Mouse (Mus musculus): Measurements from ENCODE around the gene Ift43.
A peak's percentile ranks its signal among the peaks of the same experiment; 100 is the strongest.

The Ift43 gene

GRCm38 (mm10) chr12:86176675-86177339, 94.5 kb downstream of the Ift43 start:
- no peak for DNase-seq

DNA sequence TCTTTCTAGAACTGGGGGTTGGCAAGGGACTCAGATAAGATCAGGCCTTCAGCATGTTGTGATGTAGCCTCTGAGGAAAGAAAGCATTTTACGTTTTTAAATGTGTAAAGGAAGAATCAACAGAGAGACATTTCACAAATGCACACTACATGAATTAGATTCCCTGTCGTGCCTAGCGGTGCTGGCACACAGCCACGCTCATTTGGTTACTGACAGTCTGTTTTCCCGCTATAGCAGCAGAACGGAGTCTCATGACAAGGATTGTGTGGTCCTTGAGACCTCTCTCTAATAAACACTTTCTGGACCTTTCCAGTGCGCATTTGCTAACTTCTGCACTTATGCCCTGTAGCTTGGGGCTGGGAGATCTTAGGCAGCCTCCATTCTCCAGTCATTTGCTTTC, 96.9 kb downstream of the Ift43 start:
- no peak for DNase-seq

DNA sequence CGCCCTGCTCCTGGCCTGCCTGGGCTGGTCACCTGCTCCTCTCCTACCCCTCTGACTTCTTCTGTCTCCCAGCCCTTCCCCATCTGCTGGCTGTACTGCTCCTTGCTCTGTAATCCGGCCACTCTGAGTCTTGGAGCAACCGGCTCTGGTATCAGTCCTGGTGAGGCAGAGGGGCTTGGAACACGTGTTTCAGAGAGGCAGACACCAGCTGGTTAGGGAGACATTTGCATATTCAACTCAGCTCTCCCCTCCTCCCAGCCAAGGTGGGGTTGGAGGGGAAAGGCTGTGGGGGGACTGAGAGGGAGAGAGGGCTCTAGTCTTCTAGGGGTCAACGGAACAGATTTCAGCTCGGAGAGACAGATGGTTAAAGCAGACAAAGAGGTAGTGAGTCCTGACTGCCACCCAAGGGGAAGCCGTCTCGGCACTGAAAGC, 99.0 kb downstream of the Ift43 start:
- no peak for DNase-seq

DNA sequence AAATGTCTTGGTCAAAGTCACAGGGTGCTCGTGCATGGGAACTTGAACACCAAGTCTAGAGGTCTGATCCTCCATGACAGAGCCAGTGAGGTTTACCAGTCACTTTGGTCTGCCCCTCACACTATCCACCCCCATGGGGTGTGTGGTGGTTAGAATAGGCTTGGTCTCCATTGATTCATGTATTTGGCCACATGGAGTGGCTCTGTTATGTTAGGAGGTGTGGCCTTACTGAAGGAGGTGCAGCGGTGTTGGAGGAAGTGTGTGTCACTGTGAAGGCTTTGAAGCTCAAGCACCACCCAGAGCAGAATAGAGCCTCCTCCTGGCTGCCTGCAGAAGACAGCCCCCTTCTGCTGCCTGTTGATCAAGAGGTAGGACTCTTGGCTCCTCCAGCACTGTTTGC, 99.5 kb downstream of the Ift43 start:
- DNase-seq = no peak

- no peak for DNase-seq
Observed at GRCm38 (mm10) chr12:86182414-86182813, 100.1 kb downstream of the Ift43 start.

DNA sequence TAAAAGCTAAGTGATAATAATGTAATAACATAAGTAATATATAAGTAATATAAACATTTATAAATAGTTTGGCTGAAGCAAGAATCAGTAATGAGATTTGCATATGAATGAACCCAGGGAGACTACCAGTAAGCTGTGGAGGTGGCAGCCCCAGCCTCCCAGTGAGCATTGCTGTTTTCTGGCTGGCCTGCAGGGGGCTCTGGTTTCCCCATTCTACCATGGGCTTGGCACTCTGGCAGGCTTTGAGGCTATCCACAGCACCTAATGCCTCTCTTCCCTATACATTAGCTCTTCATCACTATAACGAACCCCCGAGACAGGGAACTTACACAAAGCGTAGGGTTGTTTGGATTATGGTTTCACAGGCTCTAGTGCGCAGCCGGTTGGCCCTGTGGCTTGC, 105.8 kb downstream of the Ift43 start:
- DNase-seq = no peak

DNA sequence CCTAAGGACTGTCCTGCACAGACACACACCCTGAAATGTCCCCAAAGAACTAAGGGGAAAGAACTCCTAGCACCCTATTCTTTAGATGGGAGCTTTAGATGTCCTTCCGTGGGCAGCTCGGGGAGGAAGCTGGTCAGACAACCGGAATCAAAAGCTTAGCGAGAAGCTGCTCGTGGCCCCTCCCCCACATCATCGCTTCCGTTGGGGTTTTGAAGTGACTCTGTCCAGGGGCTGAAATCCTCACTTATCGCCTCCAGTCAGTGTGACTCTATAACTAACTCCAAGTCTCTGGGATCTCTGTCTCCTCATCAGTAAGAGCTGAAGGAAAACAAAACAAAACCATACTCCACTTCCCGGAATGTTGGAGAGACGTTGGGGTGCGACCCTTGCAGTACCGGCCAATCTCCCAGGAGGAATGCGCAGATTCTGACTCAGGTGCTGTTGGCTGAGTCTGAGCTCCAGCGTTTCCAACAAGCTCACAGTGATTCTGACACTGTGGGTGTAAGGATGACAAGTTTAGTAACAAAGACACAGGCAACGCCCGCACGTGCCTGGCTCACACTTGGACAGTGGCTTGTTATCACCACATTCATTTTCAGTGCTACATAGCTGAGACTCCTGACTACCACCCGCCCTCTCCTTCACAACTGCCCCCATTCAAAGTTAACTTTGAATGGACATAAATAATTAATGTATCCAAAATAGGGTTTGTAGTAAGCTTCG, 107.4 kb downstream of the Ift43 start:
- DNase-seq = peak; percentile 38

GRCm38 (mm10) chr12:86192036-86192449, 109.7 kb downstream of the Ift43 start:
- no peak for DNase-seq

DNA sequence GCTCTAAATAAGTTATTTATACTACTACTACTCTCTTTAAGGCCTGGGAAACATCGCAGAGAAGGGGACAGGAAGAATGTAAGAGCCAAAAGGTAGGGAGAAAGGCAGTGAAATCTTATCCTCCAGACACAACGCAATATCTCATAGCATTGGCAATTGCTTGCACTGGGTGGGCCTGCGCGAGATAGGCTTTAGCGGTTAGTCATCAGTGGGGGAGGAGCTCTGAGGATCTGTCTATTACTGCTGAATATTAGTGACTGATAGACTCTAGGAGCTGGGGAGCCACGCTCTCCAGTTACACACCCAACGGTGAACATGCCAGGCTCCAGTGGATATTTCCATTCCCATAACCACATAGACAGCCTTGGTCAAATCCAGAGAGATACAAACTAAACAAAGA, 114.6 kb downstream of the Ift43 start:
- DNase-seq = no peak

DNA sequence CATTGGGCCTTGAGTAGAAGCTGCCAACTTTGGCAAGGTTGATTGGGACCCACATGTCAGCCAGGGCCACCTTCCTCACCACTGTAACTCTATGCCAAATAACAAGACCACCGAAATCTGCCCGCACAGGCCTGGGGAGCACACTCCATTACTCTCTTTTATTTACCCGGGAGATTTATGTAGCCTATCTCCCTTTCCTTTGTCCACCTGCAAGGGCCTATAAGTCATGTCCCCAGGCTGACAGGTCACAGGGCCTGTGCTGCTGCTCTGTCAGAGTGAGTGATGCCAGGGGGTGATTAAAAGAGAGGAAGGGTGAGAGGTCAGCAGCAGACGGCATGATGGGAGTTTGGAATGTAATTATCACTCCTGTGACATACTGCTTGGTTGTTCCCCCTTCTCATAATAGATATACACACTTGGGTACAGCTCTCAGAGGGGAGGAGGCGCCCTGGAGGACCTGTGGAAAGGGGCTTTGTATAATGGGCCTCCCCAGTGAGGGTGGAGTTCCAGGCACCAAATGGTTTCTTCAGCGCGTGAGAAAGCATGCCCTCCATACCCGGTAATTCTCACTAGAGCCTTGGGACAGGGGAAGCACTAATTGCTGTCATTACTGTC, 121.2 kb downstream of the Ift43 start:
- DNase-seq = no peak

- DNase-seq = no peak
Observed at GRCm38 (mm10) chr12:86211099-86211520, 128.8 kb downstream of the Ift43 start.

Measured in right cerebral cortex, postnatal 25 days (tissue).